ENCODE assay signal across 14 mouse cellular contexts in genomic region chr12:69388321-69388869, GRCm38 (mm10). TPM values are rescaled to one million over a fixed set of nuclear protein-coding genes. Genes with fewer than 3 reads are reported as not detected.
"Had no signal": no experiment of that assay in that cellular context is flagged by ENCODE, and none has a peak within 500 bp of the region (broad histone marks: within the 10 kb centered on the region; RNA-seq: fewer than 3 reads in every experiment).

No protein-coding gene starts in this region.

- ATAC-seq: lung, postnatal 0 days had no signal

- H3K4me3 ChIP-seq: layer of hippocampus, adult 2 months; liver, embryonic 15.5 days; neural tube, embryonic 12.5 days; stomach, embryonic 15.5 days had no signal

- H3K27me3 ChIP-seq: liver, embryonic 15.5 days; neural tube, embryonic 12.5 days; stomach, embryonic 15.5 days had no signal

- H3K36me3 ChIP-seq: liver, embryonic 15.5 days; neural tube, embryonic 12.5 days; stomach, embryonic 15.5 days had no signal

- DNase-seq: kidney, adult 2 months; kidney, postnatal 36 days; left cerebral cortex, postnatal 4 days; lung, adult 2 months; lung, postnatal 36 days; midbrain, embryonic 14.5 days; right cerebral cortex, postnatal 4 days; thymus, postnatal 36 days had no signal

RNA-seq across cellular contexts. Expression of gene Gm9887, which starts 16.1 kb away (rescaled TPM):
- total RNA-seq: megakaryocyte progenitor cell, adult 5-6 weeks had no signal
